Mouse (Mus musculus) neural tube, embryonic 13.5 days (tissue): Measurements from ENCODE around the gene Emilin3. TPM values are rescaled to one million over a fixed set of nuclear protein-coding genes. Genes with fewer than 3 reads are reported as not detected.

Experiments
- ATAC-seq: fragments of 200-750 bp; cut with Nextera tagmentation; 2 replicates; pipeline ENCODE4 v1.8.0; 2017; ENCODE audit warnings: low read depth, mild to moderate bottlenecking, moderate TSS enrichment, moderate library complexity
- H3K27ac ChIP-seq: fragments of 300-500 bp; sonication (generic); replicated peaks from 2 replicates; pipeline ENCODE4 v1.5.1; 2015; ENCODE audit warnings: moderate library complexity, mild to moderate bottlenecking, inconsistent platforms
- H3K27me3 ChIP-seq: fragments of 300-500 bp; sonication (generic); 2 replicates; pipeline ENCODE4 v1.6.1; 2015; ENCODE audit warnings: mild to moderate bottlenecking, inconsistent platforms
- H3K36me3 ChIP-seq: fragments of 300-500 bp; sonication (generic); 2 replicates; pipeline ENCODE4 v1.6.1; 2015; ENCODE audit warnings: mild to moderate bottlenecking, inconsistent platforms
- H3K4me1 ChIP-seq: fragments of 300-500 bp; sonication (generic); replicated peaks from 2 replicates; pipeline ENCODE4 v1.6.1; 2015; ENCODE audit warnings: inconsistent platforms
- H3K4me2 ChIP-seq: fragments of 300-500 bp; sonication (generic); 2 replicates; pipeline ENCODE4 v1.6.1; 2015; ENCODE audit warnings: inconsistent platforms, mild to moderate bottlenecking, moderate library complexity
- H3K4me3 ChIP-seq: fragments of 300-500 bp; sonication (generic); 2 replicates; pipeline ENCODE4 v1.5.1; 2015; ENCODE audit warnings: mild to moderate bottlenecking, inconsistent platforms
- H3K9ac ChIP-seq: fragments of 300-500 bp; sonication (generic); 2 replicates; pipeline ENCODE4 v1.6.1; 2015; ENCODE audit warnings: moderate library complexity, mild to moderate bottlenecking, inconsistent platforms
- H3K9me3 ChIP-seq: fragments of 300-500 bp; sonication (generic); 2 replicates; pipeline ENCODE4 v1.6.1; 2016; ENCODE audit warnings: inconsistent platforms
- WGBS: fragments of 180-500 bp; shearing (Covaris S2); methylation state at CpG from one replicate; pipeline ENCODE4 v1.1.7; 2015; 5-methylcytosine and 5-hydroxymethylcytosine counted together
- polyA plus RNA-seq: library from polyadenylated mRNA; unstranded; fragments of >200 nt; fragmentation: Nextera tagmentation; extraction: Ambion mirVana; gene quantifications from 2 replicates; pipeline ENCODE4 v1.2.1, GENCODE M21; 2015

Emilin3 gene
- polyA plus RNA-seq, 1 experiment from 2014 or later, result 0.87 TPM

- Histone ChIP-seq H3K4me1 (no peaks in the 10 kb centered on the region), H3K4me2 (no peak overlapping the region), H3K9me3 (no peaks in the 10 kb centered on the region), H3K4me3 (no peak overlapping the region), H3K36me3 (no peaks in the 10 kb centered on the region), H3K27ac (no peak overlapping the region), H3K27me3 (no peaks in the 10 kb centered on the region), H3K9ac (no peak overlapping the region)
- no peak for ATAC-seq
- 73% methylated on average over 4 of the region's 4 CpGs for WGBS
Measured at GRCm38 (mm10) chr2:160934451-160934850, 22.3 kb upstream of the Emilin3 start.

- ATAC-seq, result no peak
- Histone ChIP-seq H3K9ac (no peak overlapping the region), H3K27me3 (no peaks in the 10 kb centered on the region), H3K27ac (no peak overlapping the region), H3K36me3 (no peaks in the 10 kb centered on the region), H3K9me3 (no peaks in the 10 kb centered on the region), H3K4me3 (no peak overlapping the region), H3K4me1 (no peaks in the 10 kb centered on the region), H3K4me2 (no peak overlapping the region)
- WGBS, result 63% methylated on average over 5 of the region's 5 CpGs
Measured at GRCm38 (mm10) chr2:160933890-160934289, 21.8 kb upstream of the Emilin3 start.

GRCm38 (mm10) chr2:160932981-160933380 is 20.9 kb upstream of the Emilin3 start:
- Histone ChIP-seq H3K4me3 (no peak overlapping the region), H3K27ac (no peak overlapping the region), H3K4me2 (no peak overlapping the region), H3K36me3 (no peaks in the 10 kb centered on the region), H3K9ac (no peak overlapping the region), H3K4me1 (no peaks in the 10 kb centered on the region), H3K9me3 (no peaks in the 10 kb centered on the region), H3K27me3 (no peaks in the 10 kb centered on the region)
- 77% methylated on average over 3 of the region's 3 CpGs for WGBS
- no peak for ATAC-seq

DNA sequence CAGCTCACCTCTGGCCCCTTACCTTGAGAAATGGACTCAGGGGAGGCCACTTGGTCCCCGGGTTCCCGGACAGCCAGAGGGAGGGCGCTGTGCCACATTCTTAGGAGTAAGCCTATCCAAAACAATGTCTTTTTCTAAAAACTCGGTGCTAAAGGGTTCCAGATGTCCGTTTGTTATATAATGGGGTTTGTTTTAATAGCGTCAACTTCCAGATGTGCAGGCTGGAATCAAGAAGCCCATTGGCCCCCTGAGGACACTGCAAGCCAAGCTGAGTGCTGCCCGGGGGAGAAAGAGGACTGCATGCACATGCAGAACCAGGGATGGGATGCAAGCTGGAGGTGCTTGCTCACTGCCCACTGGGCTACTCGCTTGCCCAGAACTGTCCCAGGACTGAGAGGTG is 20.2 kb upstream of the Emilin3 start:
- H3K36me3 ChIP-seq, result no peaks in the 10 kb centered on the region
- no peaks in the 10 kb centered on the region for H3K4me1 ChIP-seq
- no peak overlapping the region for H3K4me3 ChIP-seq
- no peaks in the 10 kb centered on the region for H3K27me3 ChIP-seq
- no peak overlapping the region for H3K27ac ChIP-seq
- no peak overlapping the region for H3K9ac ChIP-seq
- H3K9me3 ChIP-seq, result no peaks in the 10 kb centered on the region
- no peak overlapping the region for H3K4me2 ChIP-seq
- 72% methylated on average over 8 of the region's 8 CpGs for WGBS
- no peak for ATAC-seq

DNA sequence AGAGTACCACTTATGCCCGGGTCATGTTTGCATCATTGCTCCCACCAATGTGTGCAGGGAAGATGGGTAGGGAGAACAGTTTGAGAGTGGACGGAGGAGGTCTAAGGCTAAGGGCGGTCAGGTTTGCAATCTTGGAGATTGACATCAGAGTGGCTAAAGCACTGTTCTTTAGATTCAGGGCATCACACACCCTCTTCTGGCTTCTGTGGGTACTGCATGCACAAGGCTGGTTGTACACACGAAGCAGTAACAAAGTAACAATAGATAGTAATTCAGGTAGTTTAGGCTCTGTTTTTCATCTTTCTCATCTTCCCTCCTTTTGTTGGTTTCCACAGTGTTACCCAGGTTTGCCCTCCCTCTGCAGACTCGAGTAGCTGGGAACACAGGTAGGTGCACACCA is 19.2 kb upstream of the Emilin3 start:
- no peak for ATAC-seq
- Histone ChIP-seq H3K36me3 (no peaks in the 10 kb centered on the region), H3K9me3 (no peaks in the 10 kb centered on the region), H3K27ac (no peak overlapping the region), H3K27me3 (no peaks in the 10 kb centered on the region), H3K4me1 (no peaks in the 10 kb centered on the region), H3K4me2 (no peak overlapping the region), H3K9ac (no peak overlapping the region), H3K4me3 (no peak overlapping the region)
- 95% methylated on average over 5 of the region's 5 CpGs for WGBS

DNA sequence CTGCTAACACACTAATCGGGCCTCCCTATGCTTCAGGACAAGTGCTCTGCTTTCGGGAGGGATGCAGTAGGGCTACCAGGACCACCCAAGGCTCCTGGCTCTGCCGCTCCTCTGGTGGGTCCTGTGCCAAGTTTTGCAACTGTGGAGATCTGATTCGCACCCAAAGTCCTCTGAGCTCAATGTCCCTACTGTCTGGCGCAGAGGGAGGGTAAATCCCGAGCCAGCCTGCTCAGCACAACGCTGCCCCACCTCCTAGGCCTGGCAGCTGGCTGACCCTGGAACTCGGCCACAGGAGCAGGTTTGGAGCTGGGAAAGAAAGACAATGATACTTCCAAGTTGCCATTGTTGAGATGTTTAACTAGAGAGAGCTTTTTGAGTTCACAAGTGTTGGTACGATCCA is 13.1 kb upstream of the Emilin3 start:
- H3K4me1 ChIP-seq, result no peaks in the 10 kb centered on the region
- no peaks in the 10 kb centered on the region for H3K36me3 ChIP-seq
- no peak overlapping the region for H3K27ac ChIP-seq
- H3K9ac ChIP-seq, result no peak overlapping the region
- no peak for ATAC-seq
- H3K4me2 ChIP-seq, result no peak overlapping the region
- no peaks in the 10 kb centered on the region for H3K27me3 ChIP-seq
- H3K4me3 ChIP-seq, result no peak overlapping the region
- 76% methylated on average over 9 of the region's 9 CpGs for WGBS
- H3K9me3 ChIP-seq, result no peaks in the 10 kb centered on the region

DNA sequence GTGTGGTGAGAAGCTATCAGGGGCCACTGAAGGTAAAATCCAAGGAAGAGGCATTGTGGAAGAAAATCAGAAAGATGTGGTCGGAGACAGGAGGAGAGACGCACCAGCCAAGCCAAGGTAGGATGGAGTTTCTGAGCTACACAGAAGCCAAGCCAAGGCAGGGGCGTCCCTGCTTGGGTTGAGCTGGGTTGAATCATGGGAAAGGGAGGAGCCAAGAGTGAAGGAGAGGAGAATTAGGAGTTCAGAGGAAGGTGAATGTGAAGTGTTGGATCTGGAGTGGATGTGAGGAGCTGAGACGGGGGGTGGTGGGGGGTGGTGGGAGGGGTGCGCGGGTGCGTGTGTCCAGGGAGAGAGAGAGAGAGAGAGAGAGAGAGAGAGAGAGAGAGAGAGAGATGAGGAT is 9.2 kb upstream of the Emilin3 start:
- H3K4me1 ChIP-seq, result no peaks in the 10 kb centered on the region
- H3K9me3 ChIP-seq, result no peaks in the 10 kb centered on the region
- ATAC-seq, result no peak
- no peaks in the 10 kb centered on the region for H3K27me3 ChIP-seq
- no peak overlapping the region for H3K27ac ChIP-seq
- H3K4me3 ChIP-seq, result no peak overlapping the region
- no peak overlapping the region for H3K4me2 ChIP-seq
- 62% methylated on average over 7 of the region's 7 CpGs for WGBS
- no peaks in the 10 kb centered on the region for H3K36me3 ChIP-seq
- no peak overlapping the region for H3K9ac ChIP-seq

- H3K36me3 ChIP-seq, result no peaks in the 10 kb centered on the region
- no peak overlapping the region for H3K9ac ChIP-seq
- no peak for ATAC-seq
- H3K4me1 ChIP-seq, result no peaks in the 10 kb centered on the region
- H3K9me3 ChIP-seq, result no peaks in the 10 kb centered on the region
- no peak overlapping the region for H3K27ac ChIP-seq
- no peak overlapping the region for H3K4me3 ChIP-seq
- no peak overlapping the region for H3K4me2 ChIP-seq
- WGBS, result 83% methylated on average over 2 of the region's 2 CpGs
- H3K27me3 ChIP-seq, result peaks cover 11% of the 10 kb centered on the region
Measured at GRCm38 (mm10) chr2:160918930-160919215, 6.7 kb upstream of the Emilin3 start.

- no peak overlapping the region for H3K4me3 ChIP-seq
- WGBS, result 50% methylated on average over 8 of the region's 8 CpGs
- peaks cover 16% of the 10 kb centered on the region for H3K27me3 ChIP-seq
- H3K4me1 ChIP-seq, result no peaks in the 10 kb centered on the region
- no peaks in the 10 kb centered on the region for H3K36me3 ChIP-seq
- H3K9me3 ChIP-seq, result no peaks in the 10 kb centered on the region
- H3K4me2 ChIP-seq, result no peak overlapping the region
- ATAC-seq, result peak; percentile 42; the same call in 1 of the 2 replicates
- H3K27ac ChIP-seq, result no peak overlapping the region
- no peak overlapping the region for H3K9ac ChIP-seq
Measured at GRCm38 (mm10) chr2:160918154-160918929, 6.2 kb upstream of the Emilin3 start.

GRCm38 (mm10) chr2:160917313-160917712 is 5.2 kb upstream of the Emilin3 start:
- no peak overlapping the region for H3K4me2 ChIP-seq
- H3K4me3 ChIP-seq, result no peak overlapping the region
- WGBS, result 91% methylated on average over 3 of the region's 3 CpGs
- peaks cover 27% of the 10 kb centered on the region for H3K27me3 ChIP-seq
- H3K9ac ChIP-seq, result no peak overlapping the region
- peaks cover 3% of the 10 kb centered on the region for H3K4me1 ChIP-seq
- no peak overlapping the region for H3K27ac ChIP-seq
- no peak for ATAC-seq
- H3K36me3 ChIP-seq, result no peaks in the 10 kb centered on the region
- no peaks in the 10 kb centered on the region for H3K9me3 ChIP-seq

- no peak overlapping the region for H3K27ac ChIP-seq
- 59% methylated on average over 8 of the region's 8 CpGs for WGBS
- H3K9me3 ChIP-seq, result no peaks in the 10 kb centered on the region
Measured at GRCm38 (mm10) chr2:160916714-160917113, 4.6 kb upstream of the Emilin3 start.

GRCm38 (mm10) chr2:160915821-160916610 is 3.9 kb upstream of the Emilin3 start:
- H3K36me3 ChIP-seq, result no peaks in the 10 kb centered on the region
- peaks cover 40% of the 10 kb centered on the region for H3K27me3 ChIP-seq
- WGBS, result 78% methylated on average over 13 of the region's 13 CpGs
- H3K9me3 ChIP-seq, result no peaks in the 10 kb centered on the region
- no peak for ATAC-seq
- H3K9ac ChIP-seq, result no peak overlapping the region
- H3K4me3 ChIP-seq, result no peak overlapping the region
- peaks cover 14% of the 10 kb centered on the region for H3K4me1 ChIP-seq
- no peak overlapping the region for H3K27ac ChIP-seq
- no peak overlapping the region for H3K4me2 ChIP-seq

More at GRCm38 (mm10) chr2:160916714-160917113, 4.6 kb upstream of the Emilin3 start:
- Histone ChIP-seq H3K4me2 (no peak overlapping the region), H3K27me3 (peaks cover 33% of the 10 kb centered on the region), H3K36me3 (no peaks in the 10 kb centered on the region), H3K4me3 (no peak overlapping the region), H3K4me1 (peaks cover 9% of the 10 kb centered on the region), H3K9ac (no peak overlapping the region)
- no peak for ATAC-seq
